Mouse (Mus musculus) cerebellum, adult 8-10 months (tissue): ENCODE data around the gene Scgb1b10.
"Not testable (repeated sequence)": the region's sequence is repeated elsewhere in the genome, so short reads cannot be mapped to it uniquely, and the experiment has no call there.

ENCODE experiments used
- DNase-seq: peaks from one replicate; pipeline ENCODE4 v3.0.0; 2022

Gene Scgb1b10

DNA sequence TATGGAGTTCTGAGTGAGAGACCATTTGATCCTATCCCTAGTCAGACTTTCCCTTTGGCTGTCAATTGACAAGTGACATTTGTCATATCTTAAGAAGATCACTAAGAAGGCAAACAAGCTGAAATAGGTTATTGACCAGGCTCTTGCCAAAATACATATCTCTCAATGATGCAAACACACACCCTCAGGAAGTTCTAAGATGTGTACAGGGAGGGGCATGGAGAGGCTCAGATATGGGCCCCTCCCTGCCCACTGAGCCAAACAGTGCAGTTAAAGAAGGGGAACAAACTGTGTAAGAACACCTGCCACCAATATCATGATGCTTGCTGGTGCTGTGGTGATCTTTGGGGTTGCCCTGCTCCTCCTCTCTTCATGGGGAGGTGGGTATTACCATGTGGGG is at the start of gene Scgb1b10:
Scgb1b10 (plus strand) TSS at position 301 of the 400 bp plus-strand sequence.
- DNase-seq: not testable (repeated sequence)
